Mouse (Mus musculus): ENCODE measurements at regions not wholly inside any gene's neighbourhood (a gene's known extent, or its start where the extent isn't known, plus 50 kb on each side); places are given as distances from the start of the nearest gene placed in this dataset.

GRCm38 (mm10) chr12:15594704-15595103 lies 222.0 kb downstream of the Trib2 start:
- TF ChIP-seq CTCF (IDR thresholded peaks at IDR 0.05; ENCODE audit: low read depth, low read length): no peak
- TF ChIP-seq POLR2A (IDR thresholded peaks at IDR 0.05; ENCODE audit: borderline replicate concordance, low read depth, low read length): no peak
